Mouse (Mus musculus) midbrain, embryonic 12.5 days (tissue): ENCODE results near the gene Sorbs2. TPM values are rescaled to one million over a fixed set of nuclear protein-coding genes. Genes with fewer than 3 reads are reported as not detected.
A peak's percentile ranks its signal among the peaks of the same experiment; 100 is the strongest.
"Not testable (repeated sequence)": the region's sequence is repeated elsewhere in the genome, so short reads cannot be mapped to it uniquely, and the experiment has no call there.

Source experiments
- ATAC-seq: fragments of 200-750 bp; cut with Nextera tagmentation; 2 replicates; pipeline ENCODE4 v1.8.0; 2017; ENCODE audit warnings: low read depth, moderate TSS enrichment, moderate library complexity; ENCODE audit not compliant: low FRiP score
- H3K27ac ChIP-seq: fragments of 300-500 bp; sonication (generic); replicated peaks from 2 replicates; pipeline ENCODE4 v1.5.1; 2016; ENCODE audit warnings: mild to moderate bottlenecking
- H3K27me3 ChIP-seq: fragments of 300-500 bp; sonication (generic); 2 replicates; pipeline ENCODE4 v1.6.1; 2016; ENCODE audit warnings: mild to moderate bottlenecking
- H3K36me3 ChIP-seq: fragments of 300-500 bp; sonication (generic); 2 replicates; pipeline ENCODE4 v1.6.1; 2016
- H3K4me1 ChIP-seq: fragments of 300-500 bp; sonication (generic); 2 replicates; pipeline ENCODE4 v1.6.1; 2016
- H3K4me2 ChIP-seq: fragments of 300-500 bp; sonication (generic); replicated peaks from 2 replicates; pipeline ENCODE4 v1.6.1; 2016; ENCODE audit warnings: mild to moderate bottlenecking, moderate library complexity
- H3K4me3 ChIP-seq: fragments of 300-500 bp; sonication (generic); 2 replicates; pipeline ENCODE4 v1.5.1; 2016; ENCODE audit warnings: mild to moderate bottlenecking
- H3K9ac ChIP-seq: fragments of 300-500 bp; sonication (generic); replicated peaks from 2 replicates; pipeline ENCODE4 v1.6.1; 2016; ENCODE audit warnings: mild to moderate bottlenecking, moderate library complexity
- H3K9me3 ChIP-seq: fragments of 300-500 bp; sonication (generic); 2 replicates; pipeline ENCODE4 v1.6.1; 2016; ENCODE audit warnings: mild to moderate bottlenecking
- WGBS: fragments of 180-500 bp; shearing (Covaris S2); methylation state at CpG from one replicate; pipeline ENCODE4 v1.1.7; 2016; 5-methylcytosine and 5-hydroxymethylcytosine counted together
- polyA plus RNA-seq: library from polyadenylated mRNA; unstranded; fragments of >200 nt; fragmentation: Nextera tagmentation; extraction: Ambion mirVana; gene quantifications from 2 replicates; pipeline ENCODE4 v1.2.1, GENCODE M21; 2016

Sorbs2 gene
- polyA plus RNA-seq, 1 experiment from 2014 or later, result 83.2 TPM

DNA sequence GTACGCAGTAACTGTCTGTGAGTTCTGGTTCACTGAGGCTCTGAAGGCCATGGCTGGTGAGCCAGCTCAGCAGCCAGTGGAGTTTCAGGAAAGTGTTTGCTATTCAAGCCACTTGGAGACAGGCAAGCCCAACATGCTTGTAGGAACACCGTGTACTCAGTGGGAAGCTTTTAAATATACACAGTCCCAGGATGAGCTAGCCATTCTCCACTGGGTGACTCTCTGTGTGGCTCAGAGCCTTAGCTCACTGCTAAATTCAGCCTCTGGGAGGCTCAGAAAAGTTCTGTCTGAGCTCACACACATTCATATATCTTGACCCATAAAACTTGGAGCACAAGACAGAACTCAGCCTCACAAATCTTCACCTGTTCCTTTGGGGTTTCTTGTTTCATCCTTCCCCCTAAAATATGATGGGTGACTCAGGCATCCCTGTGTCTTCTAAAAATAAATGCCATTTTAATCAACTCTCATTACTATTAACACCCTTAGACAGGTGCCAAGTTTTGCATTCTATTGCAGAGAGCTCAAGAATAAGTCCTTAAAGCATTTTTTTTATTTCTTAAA lies 322.5 kb downstream of the Sorbs2 start:
- Histone ChIP-seq H3K4me2 (no peak overlapping the region), H3K36me3 (peaks cover 13% of the 10 kb centered on the region), H3K9ac (no peak overlapping the region), H3K27ac (no peak overlapping the region), H3K27me3 (no peaks in the 10 kb centered on the region), H3K9me3 (no peaks in the 10 kb centered on the region), H3K4me1 (no peaks in the 10 kb centered on the region), H3K4me3 (no peak overlapping the region)
- WGBS, result 81% methylated on average over 2 of the region's 2 CpGs
- no peak for ATAC-seq

DNA sequence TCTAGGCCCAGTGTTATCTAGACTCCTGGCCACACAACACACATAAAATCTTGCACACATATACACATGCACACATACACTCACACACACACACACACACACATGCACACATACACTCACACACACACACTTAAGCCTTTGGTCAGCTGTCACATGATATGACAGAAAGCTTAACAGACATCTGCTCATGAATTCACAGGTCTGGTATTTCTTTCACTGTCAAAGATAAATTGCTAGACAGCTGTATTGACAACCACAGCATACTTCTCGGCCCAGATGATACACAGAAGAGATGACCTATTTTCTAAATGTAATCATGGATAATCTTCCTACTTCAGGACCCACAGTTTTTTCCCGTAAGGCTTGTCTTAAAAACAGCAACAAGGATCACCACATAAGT lies 326.3 kb downstream of the Sorbs2 start:
- Histone ChIP-seq H3K4me2 (no peak overlapping the region), H3K4me1 (no peaks in the 10 kb centered on the region), H3K27ac (no peak overlapping the region), H3K27me3 (no peaks in the 10 kb centered on the region), H3K36me3 (no peaks in the 10 kb centered on the region), H3K9ac (no peak overlapping the region), H3K4me3 (no peak overlapping the region), H3K9me3 (no peaks in the 10 kb centered on the region)
- no peak for ATAC-seq
- 80% methylated on average over 2 of the region's 2 CpGs for WGBS

DNA sequence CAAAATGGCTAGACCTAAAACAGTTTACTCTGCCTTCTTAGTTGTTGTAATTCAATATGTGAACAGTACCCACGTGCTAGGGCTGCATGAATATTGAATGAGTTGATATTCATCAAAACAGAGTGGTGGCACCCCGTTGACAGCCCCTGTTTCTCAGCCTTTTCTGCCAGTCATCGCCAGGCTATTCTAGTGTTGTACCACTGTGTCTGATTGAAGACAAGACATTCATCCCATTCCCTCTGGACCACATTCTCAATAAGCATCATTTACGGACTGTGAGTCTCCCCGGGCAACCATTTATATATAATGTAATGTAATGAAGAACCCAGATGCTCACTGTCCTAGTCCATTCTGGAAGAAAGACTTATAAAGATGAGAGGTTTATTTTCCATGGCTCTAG lies 335.7 kb downstream of the Sorbs2 start:
- H3K9ac ChIP-seq, result no peak overlapping the region
- no peak overlapping the region for H3K4me2 ChIP-seq
- peaks cover 7% of the 10 kb centered on the region; the same call in 1 of the 2 replicates for H3K4me1 ChIP-seq
- H3K4me3 ChIP-seq, result no peak overlapping the region
- H3K27ac ChIP-seq, result no peak overlapping the region
- H3K27me3 ChIP-seq, result no peaks in the 10 kb centered on the region
- no peak for ATAC-seq
- no peaks in the 10 kb centered on the region for H3K36me3 ChIP-seq
- 79% methylated on average over 5 of the region's 5 CpGs for WGBS
- H3K9me3 ChIP-seq, result no peaks in the 10 kb centered on the region

DNA sequence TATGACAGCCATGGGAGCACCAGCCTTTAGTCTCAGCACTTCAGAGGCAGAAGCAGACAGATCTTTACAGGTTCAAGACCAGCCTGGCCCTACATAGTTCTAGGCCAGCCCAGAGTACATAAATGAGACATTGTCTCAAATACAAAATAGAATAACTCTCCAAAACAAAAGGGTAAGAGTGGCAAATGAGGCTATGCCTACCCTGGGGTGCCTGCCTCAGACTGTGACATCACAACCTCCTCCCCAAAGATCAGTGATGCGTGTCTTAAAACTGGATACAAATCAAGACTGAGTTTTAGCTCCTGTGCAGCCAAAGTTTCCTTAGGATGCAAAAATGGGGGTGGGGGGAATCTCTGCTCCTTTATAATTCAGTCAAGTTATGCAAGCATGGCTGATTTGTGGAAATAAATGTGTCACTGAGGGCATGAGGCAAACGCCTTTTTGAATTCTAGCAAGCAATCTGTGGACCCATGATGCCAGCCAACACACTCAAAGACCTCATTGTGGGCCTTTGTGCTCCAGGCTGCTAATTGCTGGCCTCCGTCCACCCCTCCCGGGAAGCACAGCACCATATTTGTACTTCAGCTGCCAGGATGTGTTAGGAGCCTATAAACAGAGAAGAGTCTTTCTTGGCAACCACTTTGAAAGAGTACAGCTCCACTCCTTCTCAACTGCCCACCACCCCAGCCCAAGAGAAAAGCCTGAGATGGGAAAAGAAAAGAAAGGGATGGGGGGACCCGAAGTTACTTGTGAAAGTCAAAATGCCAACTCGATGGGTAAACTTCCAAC lies 336.7 kb downstream of the Sorbs2 start:
- Histone ChIP-seq H3K4me3 (no peak overlapping the region), H3K36me3 (no peaks in the 10 kb centered on the region), H3K9ac (no peak overlapping the region), H3K4me1 (peaks cover 7% of the 10 kb centered on the region; the same call in 1 of the 2 replicates), H3K4me2 (no peak overlapping the region), H3K9me3 (no peaks in the 10 kb centered on the region), H3K27ac (no peak overlapping the region), H3K27me3 (no peaks in the 10 kb centered on the region)
- ATAC-seq, result no peak
- WGBS, result 69% methylated on average over 6 of the region's 6 CpGs

DNA sequence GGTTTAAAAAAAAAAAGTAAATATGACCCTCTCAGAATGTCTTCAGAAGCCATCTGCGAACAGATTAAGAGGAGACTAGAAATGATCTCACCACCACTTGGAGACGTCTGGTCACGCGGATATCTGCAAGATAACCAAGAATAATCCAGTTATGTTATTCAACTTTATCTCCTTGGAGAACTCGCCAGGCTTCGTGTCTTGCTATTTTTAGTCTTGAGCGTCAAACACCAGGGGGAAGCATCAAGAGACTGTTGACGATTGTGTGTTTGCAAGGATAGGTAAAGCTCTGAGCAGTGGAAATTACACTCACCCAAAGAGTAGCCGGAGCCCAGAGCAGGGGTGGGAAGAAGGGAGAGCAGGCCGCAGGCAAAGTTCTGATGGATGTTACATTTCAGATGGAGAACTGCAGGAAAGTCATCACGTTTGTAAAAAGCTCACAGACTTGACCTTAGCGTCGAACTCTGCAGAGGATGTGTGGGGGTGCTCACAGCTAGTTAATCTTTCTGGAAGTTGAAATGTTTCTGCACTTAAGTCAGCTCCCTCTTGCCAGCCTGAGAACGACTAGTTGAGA lies 337.4 kb downstream of the Sorbs2 start:
- WGBS, result 70% methylated on average over 14 of the region's 14 CpGs
- Histone ChIP-seq H3K4me2 (no peak overlapping the region), H3K27me3 (no peaks in the 10 kb centered on the region), H3K4me3 (no peak overlapping the region), H3K4me1 (peaks cover 7% of the 10 kb centered on the region; the same call in 1 of the 2 replicates), H3K27ac (no peak overlapping the region), H3K9me3 (no peaks in the 10 kb centered on the region), H3K36me3 (no peaks in the 10 kb centered on the region), H3K9ac (no peak overlapping the region)
- no peak for ATAC-seq

DNA sequence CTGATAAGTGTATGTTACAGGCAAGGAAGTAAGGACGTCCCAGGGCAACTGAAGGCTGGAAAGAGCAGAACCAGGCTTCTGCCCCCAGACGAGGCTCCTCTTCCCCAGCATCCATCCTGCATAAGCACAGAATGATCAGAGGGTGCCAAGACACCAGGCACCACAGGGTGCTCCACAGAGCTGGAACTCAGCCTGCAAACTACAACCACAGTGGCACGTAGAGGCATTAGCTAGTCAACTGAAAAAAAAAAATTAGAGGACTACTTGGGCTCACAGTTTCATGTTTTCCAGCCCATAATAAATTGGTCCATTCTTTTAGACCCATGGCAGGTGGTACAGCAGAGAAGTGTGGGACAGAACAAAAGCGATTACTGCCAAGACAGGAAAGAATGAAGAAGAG lies 338.3 kb downstream of the Sorbs2 start:
- Histone ChIP-seq H3K36me3 (no peaks in the 10 kb centered on the region), H3K4me3 (no peak overlapping the region), H3K27me3 (no peaks in the 10 kb centered on the region), H3K9me3 (no peaks in the 10 kb centered on the region), H3K4me2 (no peak overlapping the region), H3K27ac (no peak overlapping the region), H3K9ac (no peak overlapping the region), H3K4me1 (peaks cover 7% of the 10 kb centered on the region; the same call in 1 of the 2 replicates)
- 74% methylated on average over 4 of the region's 4 CpGs for WGBS
- ATAC-seq, result no peak

DNA sequence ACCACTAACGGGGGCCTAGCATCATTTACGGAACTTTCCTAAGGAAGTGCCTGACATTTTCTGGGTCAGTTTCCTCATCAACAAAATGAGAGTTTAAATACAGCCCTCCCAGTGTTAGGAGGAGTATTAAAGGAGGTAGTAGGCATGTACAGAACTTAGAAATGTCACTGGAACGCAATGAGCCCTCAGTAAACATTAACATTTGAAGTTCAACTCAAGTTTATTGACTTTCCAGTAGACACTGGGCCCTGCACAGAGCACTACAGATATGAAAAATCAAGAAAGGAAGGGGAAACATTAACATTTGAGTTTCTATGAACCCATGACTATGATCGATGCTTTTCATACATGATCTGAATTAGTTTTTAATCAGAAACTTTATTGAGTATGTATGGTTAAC lies 347.5 kb downstream of the Sorbs2 start:
- Histone ChIP-seq H3K4me3 (no peak overlapping the region), H3K9ac (no peak overlapping the region), H3K4me1 (peaks cover 8% of the 10 kb centered on the region), H3K36me3 (no peaks in the 10 kb centered on the region), H3K4me2 (no peak overlapping the region), H3K27ac (no peak overlapping the region), H3K9me3 (no peaks in the 10 kb centered on the region), H3K27me3 (no peaks in the 10 kb centered on the region)
- ATAC-seq, result no peak
- WGBS, result 91% methylated on average over 4 of the region's 4 CpGs

DNA sequence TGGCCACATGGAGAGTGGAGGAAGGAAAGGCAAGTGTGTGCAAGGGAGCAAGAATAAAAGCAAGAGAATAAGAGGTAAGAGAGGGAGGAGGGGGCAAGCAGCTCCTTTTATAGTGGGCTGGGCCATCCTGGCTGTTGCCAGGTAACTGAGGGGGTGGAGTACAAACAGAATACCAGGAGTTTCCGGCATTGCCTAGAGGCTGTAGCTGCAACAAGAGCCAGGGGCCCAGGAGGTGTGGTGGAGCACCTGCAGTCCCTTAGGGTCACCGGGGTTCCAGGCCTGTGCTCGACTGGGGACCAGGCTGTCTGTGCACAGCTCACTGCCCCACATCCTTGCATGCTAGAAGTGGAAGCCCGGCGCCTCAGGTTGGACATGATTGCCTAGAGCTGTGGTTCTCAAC lies 350.1 kb downstream of the Sorbs2 start:
- no peak overlapping the region for H3K9ac ChIP-seq
- H3K27ac ChIP-seq, result no peak overlapping the region
- peaks cover 8% of the 10 kb centered on the region for H3K4me1 ChIP-seq
- H3K27me3 ChIP-seq, result no peaks in the 10 kb centered on the region
- H3K4me3 ChIP-seq, result no peak overlapping the region
- no peak overlapping the region for H3K4me2 ChIP-seq
- H3K9me3 ChIP-seq, result no peaks in the 10 kb centered on the region
- no peaks in the 10 kb centered on the region for H3K36me3 ChIP-seq
- WGBS, result 54% methylated on average over 5 of the region's 5 CpGs
- ATAC-seq, result no peak; the same call in 1 of the 2 replicates

DNA sequence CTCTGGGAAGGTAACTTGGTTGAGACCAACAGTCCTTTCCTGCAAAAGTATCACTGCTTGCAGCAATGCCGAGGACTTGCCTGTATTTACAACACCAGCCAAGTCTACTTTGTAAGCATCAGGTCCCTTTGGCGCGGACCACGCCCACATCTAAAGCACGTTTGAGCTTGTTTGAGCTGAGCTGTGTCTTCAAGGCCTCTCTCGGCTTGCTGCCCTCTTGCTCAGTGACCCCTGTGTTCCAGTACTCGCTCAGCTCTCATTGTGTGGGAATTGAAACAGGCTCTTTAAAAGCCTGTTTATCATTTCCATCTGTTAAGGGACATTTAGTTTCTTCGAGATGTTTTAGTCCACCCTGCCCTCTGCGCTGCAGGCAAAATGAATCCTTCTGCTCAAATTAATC lies 350.8 kb downstream of the Sorbs2 start:
- Histone ChIP-seq H3K9me3 (no peaks in the 10 kb centered on the region), H3K27me3 (no peaks in the 10 kb centered on the region), H3K4me3 (no peak overlapping the region), H3K4me1 (peaks cover 8% of the 10 kb centered on the region), H3K9ac (no peak overlapping the region), H3K27ac (no peak overlapping the region), H3K4me2 (no peak overlapping the region), H3K36me3 (no peaks in the 10 kb centered on the region)
- no peak for ATAC-seq
- WGBS, result 32% methylated on average over 9 of the region's 9 CpGs

DNA sequence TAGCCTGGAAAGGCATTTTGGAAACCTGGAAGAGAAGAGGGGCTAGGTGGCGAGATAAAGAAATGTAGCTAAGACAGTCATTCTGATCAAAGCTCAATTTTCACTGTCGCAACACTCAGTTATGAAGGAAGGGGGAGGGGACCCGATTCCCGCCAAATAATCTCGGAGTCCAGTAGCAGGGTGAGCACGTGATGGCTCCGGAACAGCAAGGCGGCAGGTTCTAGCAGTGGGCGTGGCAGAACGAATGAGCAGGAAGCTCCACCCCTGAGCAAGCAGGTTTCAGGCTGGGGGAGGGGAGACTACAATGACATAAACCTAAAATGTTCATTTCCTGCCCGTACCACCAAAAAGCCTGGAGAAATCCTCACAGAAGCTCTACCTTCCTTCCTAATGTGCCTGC lies 364.0 kb downstream of the Sorbs2 start:
- H3K36me3 ChIP-seq, H3K4me2 ChIP-seq, H3K27me3 ChIP-seq, H3K27ac ChIP-seq, H3K9ac ChIP-seq, H3K4me3 ChIP-seq, ATAC-seq, H3K9me3 ChIP-seq: not testable (repeated sequence)
- peaks cover 20% of the 10 kb centered on the region for H3K4me1 ChIP-seq
- 82% methylated on average over 11 of the region's 11 CpGs for WGBS

DNA sequence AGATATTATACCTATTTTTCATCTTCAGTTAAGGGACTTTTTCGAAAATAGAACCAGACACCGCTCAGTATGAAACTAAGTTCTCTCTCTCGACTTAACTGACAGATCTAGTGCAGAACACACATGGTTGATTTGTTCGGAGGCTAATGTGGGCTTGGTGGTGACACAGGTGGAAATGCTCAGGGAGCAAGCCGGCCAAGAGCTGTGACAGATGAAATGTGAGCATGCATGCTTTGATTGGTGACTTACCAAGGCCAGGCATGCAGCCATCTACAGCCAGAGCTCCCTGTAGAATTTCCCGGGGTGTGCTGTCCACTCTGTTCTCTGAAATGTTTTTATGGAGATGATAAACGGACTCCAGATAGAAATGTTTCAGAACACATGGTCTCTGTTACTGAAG lies 364.5 kb downstream of the Sorbs2 start:
- Histone ChIP-seq H3K9me3 (no peaks in the 10 kb centered on the region), H3K4me3 (no peak overlapping the region), H3K9ac (no peak overlapping the region), H3K27ac (no peak overlapping the region), H3K27me3 (peaks cover 3% of the 10 kb centered on the region; the same call in 1 of the 2 replicates), H3K36me3 (no peaks in the 10 kb centered on the region), H3K4me1 (peaks cover 23% of the 10 kb centered on the region), H3K4me2 (no peak overlapping the region)
- ATAC-seq, result no peak
- 89% methylated on average over 7 of the region's 7 CpGs for WGBS

DNA sequence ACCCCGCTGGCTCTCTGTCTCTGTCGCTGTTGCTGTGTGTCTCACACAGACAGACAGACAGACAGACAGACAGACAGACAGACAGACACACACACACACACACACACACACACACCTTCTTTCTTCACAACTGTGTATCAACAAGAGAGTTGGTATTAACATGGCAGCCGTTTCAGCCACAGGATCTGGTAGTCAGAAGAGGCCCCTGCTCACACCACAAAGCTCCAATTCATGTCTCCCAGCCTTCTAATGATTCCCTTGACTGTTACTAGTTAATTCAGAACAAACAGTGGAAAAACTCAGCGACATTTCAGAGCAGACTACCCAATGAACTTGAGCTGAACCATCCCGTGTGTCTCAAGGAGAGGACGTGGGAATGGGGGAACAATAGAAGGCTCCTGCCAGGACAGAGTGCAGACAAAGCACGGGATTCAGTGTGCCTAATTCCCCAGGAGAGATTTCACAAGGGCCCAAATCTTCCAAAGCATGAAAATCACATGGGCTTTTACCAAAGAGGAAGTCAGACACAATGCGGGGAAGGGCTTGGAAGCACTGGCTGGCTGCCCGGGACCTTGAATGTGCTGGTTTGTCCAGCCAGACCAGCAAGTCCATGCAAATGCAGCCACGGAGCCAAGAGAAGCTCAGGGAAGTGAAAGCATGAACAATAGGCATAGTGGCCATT lies 367.5 kb downstream of the Sorbs2 start:
- no peak overlapping the region for H3K9ac ChIP-seq
- H3K4me3 ChIP-seq, result no peak overlapping the region

More for the DNA sequence above, 367.5 kb downstream of the Sorbs2 start:
- no peaks in the 10 kb centered on the region for H3K9me3 ChIP-seq
- peaks cover 23% of the 10 kb centered on the region for H3K4me1 ChIP-seq
- peak; percentile 92 for ATAC-seq
- H3K27me3 ChIP-seq, result peaks cover 11% of the 10 kb centered on the region; the same call in 1 of the 2 replicates
- peak overlapping the region; percentile 88 for H3K27ac ChIP-seq
- peak overlapping the region; percentile 25 for H3K4me2 ChIP-seq
- H3K36me3 ChIP-seq, result no peaks in the 10 kb centered on the region
- 18% methylated on average over 10 of the region's 10 CpGs for WGBS
